Mouse (Mus musculus) mouse trophoblast stem cell (cell line): Measurements from ENCODE around the gene Rnft2.

Experiments
- in situ Hi-C, 2 experiments: fragments of 300-500 bp; cut with MseI, MboI; formaldehyde crosslinking; loops; 2 replicates in 1 of 2; 3 replicates in 1 of 2; pipeline ENCODE4 v1.15.1; 2025

Rnft2 gene

GRCm38 (mm10) chr5:118174310-118175009 lies 70.5 kb downstream of the Rnft2 start:
- in situ Hi-C loops = no loop called here

GRCm38 (mm10) chr5:118172078-118172723 lies 72.7 kb downstream of the Rnft2 start:
- in situ Hi-C loops = no loop called here

GRCm38 (mm10) chr5:118171665-118172064 lies 73.3 kb downstream of the Rnft2 start:
- in situ Hi-C loops = no loop called here

- in situ Hi-C loops = no loop called here
Observed at GRCm38 (mm10) chr5:118170888-118171529, 73.9 kb downstream of the Rnft2 start.

- in situ Hi-C loops = no loop called here
Observed at GRCm38 (mm10) chr5:118169222-118170221, 75.4 kb downstream of the Rnft2 start.

- in situ Hi-C loops = no loop called here
Observed at GRCm38 (mm10) chr5:118167561-118167995, 77.3 kb downstream of the Rnft2 start.

GRCm38 (mm10) chr5:118165462-118165861 lies 79.5 kb downstream of the Rnft2 start:
- in situ Hi-C loops = no loop called here

- in situ Hi-C loops = no loop called here
Observed at GRCm38 (mm10) chr5:118164581-118164980, 80.3 kb downstream of the Rnft2 start, which contains the start of gene Hrk. Gene Hrk, plus strand, starts transcription at chr5:118164648.

- in situ Hi-C loops = no loop called here
Observed at GRCm38 (mm10) chr5:118160691-118161090, 84.2 kb downstream of the Rnft2 start.

- in situ Hi-C loops = no loop called here
Observed at GRCm38 (mm10) chr5:118156976-118157375, 87.9 kb downstream of the Rnft2 start.

- in situ Hi-C loops = no loop called here
Observed at GRCm38 (mm10) chr5:118155565-118155947, 89.4 kb downstream of the Rnft2 start.

- in situ Hi-C loops = no loop called here
Observed at GRCm38 (mm10) chr5:118154839-118155564, 89.9 kb downstream of the Rnft2 start, which contains the start of gene Fbxw8. Gene Fbxw8, minus strand, starts transcription at chr5:118155464.

- in situ Hi-C loops = no loop called here
Observed at GRCm38 (mm10) chr5:118149711-118150110, 95.2 kb downstream of the Rnft2 start.

GRCm38 (mm10) chr5:118147264-118147663 lies 97.7 kb downstream of the Rnft2 start:
- in situ Hi-C loops = no loop called here

GRCm38 (mm10) chr5:118145999-118146679 lies 98.8 kb downstream of the Rnft2 start:
- in situ Hi-C loops = no loop called here

GRCm38 (mm10) chr5:118145458-118145857 lies 99.5 kb downstream of the Rnft2 start:
- in situ Hi-C loops = no loop called here

GRCm38 (mm10) chr5:118144770-118145169 lies 100.1 kb downstream of the Rnft2 start:
- in situ Hi-C loops = no loop called here

- in situ Hi-C loops = no loop called here
Observed at GRCm38 (mm10) chr5:118144327-118144726, 100.6 kb downstream of the Rnft2 start.

GRCm38 (mm10) chr5:118143211-118144026 lies 101.5 kb downstream of the Rnft2 start:
- in situ Hi-C loops = no loop called here
